Mouse (Mus musculus): ENCODE results near the gene Slc18a2.

GRCm38 (mm10) chr19:59276354-59276753, 15.7 kb downstream of the Slc18a2 start:
- no peak for TF ChIP-seq CTCF (IDR thresholded peaks at IDR 0.05; ENCODE audit: insufficient read depth, low read depth, low read length)
- no peak for TF ChIP-seq POLR2A (IDR thresholded peaks at IDR 0.05; ENCODE audit: insufficient read depth, low read depth, low read length)
